Mouse (Mus musculus) lung, postnatal 0 days (tissue): ENCODE measurements at regions not wholly inside any gene's neighbourhood (a gene's known extent, or its start where the extent isn't known, plus 50 kb on each side); places are given as distances from the start of the nearest gene placed in this dataset.

Source experiments
- CTCF ChIP-seq: IDR thresholded peaks from 2 replicates; pipeline ENCODE4 v1.5.1; 2016; ENCODE audit warnings: antibody characterized with exemption, mild to moderate bottlenecking
- EP300 ChIP-seq: IDR thresholded peaks from 2 replicates; pipeline ENCODE4 v1.6.1; 2016; ENCODE audit warnings: antibody characterized with exemption, mild to moderate bottlenecking, control low read depth

GRCm38 (mm10) chr3:105222925-105223324 lies 156.3 kb downstream of the 4930564D02Rik start:
- TF ChIP-seq CTCF (no peak), EP300 (no peak)
